Mouse (Mus musculus) myocyte (in vitro differentiated cells): Measurements from ENCODE around the gene Dnpep. TPM values are rescaled to one million over a fixed set of nuclear protein-coding genes. Genes with fewer than 3 reads are reported as not detected.
A peak's percentile ranks its signal among the peaks of the same experiment; 100 is the strongest.

Source experiments
- H3K27me3 ChIP-seq: one replicate; pipeline ENCODE4 v1.6.1; 2011; ENCODE audit not compliant: control insufficient read depth, insufficient read depth, insufficient read length
- H3K36me3 ChIP-seq: one replicate; pipeline ENCODE4 v1.6.1; 2011; ENCODE audit not compliant: control insufficient read depth, insufficient read depth
- H3K4me2 ChIP-seq: one replicate; pipeline ENCODE4 v1.6.1; 2011; ENCODE audit warnings: low read depth, control low read depth
- H3K4me3 ChIP-seq: one replicate; pipeline ENCODE4 v1.5.1; 2011; ENCODE audit warnings: mild to moderate bottlenecking, control low read depth, moderate library complexity
- H3K79me2 ChIP-seq: one replicate; pipeline ENCODE4 v1.6.1; 2011; ENCODE audit not compliant: control insufficient read depth, insufficient read depth
- H3ac ChIP-seq: one replicate; pipeline ENCODE4 v1.6.1; 2011; ENCODE audit not compliant: control insufficient read depth, insufficient read length
- CEBPB ChIP-seq: IDR thresholded peaks from 2 replicates; pipeline ENCODE4 v1.6.1; 2011; ENCODE audit warnings: mild to moderate bottlenecking, moderate library complexity; ENCODE audit not compliant: poor library complexity, insufficient read depth, severe bottlenecking
- E2F4 ChIP-seq: IDR thresholded peaks from one replicate; pipeline ENCODE4 v1.6.1; 2011; ENCODE audit warnings: mild to moderate bottlenecking, control low read depth, moderate library complexity; ENCODE audit not compliant: insufficient read depth
- MAX ChIP-seq: IDR thresholded peaks from one replicate; pipeline ENCODE4 v1.6.1; 2011; ENCODE audit warnings: low read depth, mild to moderate bottlenecking, control low read depth
- MYOD1 ChIP-seq, 3 experiments: IDR thresholded peaks; one replicate each; pipeline ENCODE4 v1.6.1; 2011; ENCODE audit warnings: control low read depth in 2 of 3, low read depth in 2 of 3, mild to moderate bottlenecking in 2 of 3, moderate library complexity in 1 of 3; ENCODE audit not compliant: insufficient read length in 2 of 3, control insufficient read depth in 1 of 3
- MYOG ChIP-seq, 3 experiments: IDR thresholded peaks; one replicate each; pipeline ENCODE4 v1.6.1; 2011; ENCODE audit warnings: control low read depth in 2 of 3, low read depth in 2 of 3, mild to moderate bottlenecking in 2 of 3; ENCODE audit not compliant: insufficient read length in 2 of 3, control insufficient read depth in 1 of 3, insufficient read depth in 1 of 3
- POLR2A ChIP-seq: IDR thresholded peaks from one replicate; pipeline ENCODE4 v1.6.1; 2011; ENCODE audit warnings: low read depth, mild to moderate bottlenecking, control low read depth, moderate library complexity; ENCODE audit not compliant: insufficient read length
- POLR2AphosphoS2 ChIP-seq: IDR thresholded peaks from one replicate; pipeline ENCODE4 v1.6.1; 2011; ENCODE audit warnings: low read depth, control low read depth; ENCODE audit not compliant: insufficient read length
- REST ChIP-seq: IDR thresholded peaks from one replicate; pipeline ENCODE4 v1.6.1; 2011; ENCODE audit warnings: mild to moderate bottlenecking, control low read depth, moderate library complexity; ENCODE audit not compliant: insufficient read depth, insufficient read length
- SRF ChIP-seq: IDR thresholded peaks from one replicate; pipeline ENCODE4 v1.6.1; 2011; ENCODE audit warnings: low read depth; ENCODE audit not compliant: control insufficient read depth, insufficient read length
- TCF12 ChIP-seq: IDR thresholded peaks from one replicate; pipeline ENCODE4 v1.6.1; 2011; ENCODE audit warnings: mild to moderate bottlenecking, control low read depth; ENCODE audit not compliant: poor library complexity, insufficient read depth, severe bottlenecking
- TCF3 ChIP-seq: IDR thresholded peaks from one replicate; pipeline ENCODE4 v1.6.1; 2011; ENCODE audit warnings: low read depth, control low read depth; ENCODE audit not compliant: insufficient read length
- USF1 ChIP-seq: IDR thresholded peaks from one replicate; pipeline ENCODE4 v1.6.1; 2011; ENCODE audit warnings: low read depth, mild to moderate bottlenecking, control low read depth, moderate library complexity
- polyA plus RNA-seq: library from polyadenylated mRNA; unstranded; fragments of >200 nt; fragmentation: generic; extraction: Trizol; gene quantifications from one replicate; pipeline ENCODE4 v1.2.1, GENCODE M21; 2012; ENCODE audit warnings: missing spikeins

The Dnpep gene
- polyA plus RNA-seq, 1 experiment = 170 TPM

GRCm38 (mm10) chr1:75340519-75340918 lies 22.7 kb upstream of the Dnpep start:
- Histone ChIP-seq H3K4me2 (no peak overlapping the region), H3K4me3 (no peak overlapping the region), H3ac (no peak overlapping the region), H3K27me3 (no peaks in the 10 kb centered on the region), H3K36me3 (no peaks in the 10 kb centered on the region), H3K79me2 (no peaks in the 10 kb centered on the region)
- TF ChIP-seq POLR2AphosphoS2 (no peak), POLR2A (no peak), TCF12 (no peak), E2F4 (no peak), CEBPB (no peak), MYOD1 (IDR thresholded peaks at IDR 0.05; ENCODE audit: control insufficient read depth in 1 of 3, insufficient read length in 2 of 3, low read depth in 2 of 3) (no peak), USF1 (no peak), SRF (no peak)

GRCm38 (mm10) chr1:75339337-75339736 lies 21.5 kb upstream of the Dnpep start:
- no peaks in the 10 kb centered on the region for H3K27me3 ChIP-seq
- TF ChIP-seq MYOG (IDR thresholded peaks at IDR 0.05; ENCODE audit: control insufficient read depth in 1 of 3, insufficient read depth in 1 of 3, insufficient read length in 2 of 3, low read depth in 2 of 3) = no peak
- TF ChIP-seq TCF3 = no peak
- no peak for TF ChIP-seq E2F4
- no peaks in the 10 kb centered on the region for H3K79me2 ChIP-seq
- no peaks in the 10 kb centered on the region for H3K36me3 ChIP-seq
- no peak overlapping the region for H3K4me3 ChIP-seq
- H3ac ChIP-seq = no peak overlapping the region
- H3K4me2 ChIP-seq = no peak overlapping the region

GRCm38 (mm10) chr1:75338091-75338694 lies 20.4 kb upstream of the Dnpep start:
- no peak for TF ChIP-seq POLR2A
- no peak for TF ChIP-seq MYOG (IDR thresholded peaks at IDR 0.05; ENCODE audit: control insufficient read depth in 1 of 3, insufficient read depth in 1 of 3, insufficient read length in 2 of 3, low read depth in 2 of 3)
- no peak for TF ChIP-seq CEBPB
- TF ChIP-seq REST = no peak
- no peak for TF ChIP-seq SRF
- TF ChIP-seq TCF3 = no peak
- TF ChIP-seq MYOD1 (IDR thresholded peaks at IDR 0.05; ENCODE audit: control insufficient read depth in 1 of 3, insufficient read length in 2 of 3, low read depth in 2 of 3) = no peak
- Histone ChIP-seq H3K36me3 (no peaks in the 10 kb centered on the region), H3K4me2 (peak overlapping the region; percentile 56), H3K4me3 (no peak overlapping the region), H3K27me3 (no peaks in the 10 kb centered on the region), H3ac (no peak overlapping the region), H3K79me2 (no peaks in the 10 kb centered on the region)

GRCm38 (mm10) chr1:75337097-75337496 lies 19.3 kb upstream of the Dnpep start:
- Histone ChIP-seq H3K79me2 (no peaks in the 10 kb centered on the region), H3K27me3 (no peaks in the 10 kb centered on the region), H3K36me3 (no peaks in the 10 kb centered on the region), H3K4me3 (no peak overlapping the region), H3ac (no peak overlapping the region), H3K4me2 (no peak overlapping the region)
- TF ChIP-seq MYOG (IDR thresholded peaks at IDR 0.05; ENCODE audit: control insufficient read depth in 1 of 3, insufficient read depth in 1 of 3, insufficient read length in 2 of 3, low read depth in 2 of 3) (no peak), CEBPB (no peak), REST (no peak), TCF3 (no peak), TCF12 (no peak), E2F4 (no peak), MYOD1 (IDR thresholded peaks at IDR 0.05; ENCODE audit: control insufficient read depth in 1 of 3, insufficient read length in 2 of 3, low read depth in 2 of 3) (no peak), POLR2A (no peak), SRF (no peak), POLR2AphosphoS2 (no peak), USF1 (no peak), MAX (no peak)

- no peaks in the 10 kb centered on the region for H3K79me2 ChIP-seq
- H3K4me2 ChIP-seq = no peak overlapping the region
- TF ChIP-seq MYOD1 (IDR thresholded peaks at IDR 0.05; ENCODE audit: control insufficient read depth in 1 of 3, insufficient read length in 2 of 3, low read depth in 2 of 3) (no peak), SRF (no peak), POLR2A (no peak), MAX (no peak), USF1 (no peak), REST (no peak), E2F4 (no peak), TCF3 (no peak), CEBPB (no peak), MYOG (IDR thresholded peaks at IDR 0.05; ENCODE audit: control insufficient read depth in 1 of 3, insufficient read depth in 1 of 3, insufficient read length in 2 of 3, low read depth in 2 of 3) (no peak)
- no peaks in the 10 kb centered on the region for H3K27me3 ChIP-seq
- H3K4me3 ChIP-seq = no peak overlapping the region
- H3K36me3 ChIP-seq = no peaks in the 10 kb centered on the region
- no peak overlapping the region for H3ac ChIP-seq
Observed at GRCm38 (mm10) chr1:75336461-75336860, 18.7 kb upstream of the Dnpep start.
